Mouse (Mus musculus): Measurements from ENCODE around the gene Drap1. TPM values are rescaled to one million over a fixed set of nuclear protein-coding genes. Genes with fewer than 3 reads are reported as not detected.

The Drap1 gene
- polyA plus RNA-seq, 1 experiment from 2014 or later: 71.5 TPM

- H3K9ac ChIP-seq (replicated peaks): peak overlapping the region; percentile 94
- no peak for ATAC-seq
- peak overlapping the region; percentile 92 for H3K27ac ChIP-seq (ENCODE audit: low read depth)
- WGBS (ENCODE audit: insufficient replicate concordance): 56% methylated on average over 12 of the region's 12 CpGs
- peaks cover 22% of the 10 kb centered on the region for H3K4me1 ChIP-seq (ENCODE audit: insufficient read depth)
- TF ChIP-seq CTCF (IDR thresholded peaks at IDR 0.05; ENCODE audit: low read depth) (no peak), EP300 (IDR thresholded peaks at IDR 0.05; ENCODE audit: low read depth) (no peak)
- H3K9me3 ChIP-seq (ENCODE audit: low read length): no peaks in the 10 kb centered on the region
- no peaks in the 10 kb centered on the region for H3K27me3 ChIP-seq (ENCODE audit: insufficient read depth, low read length)
- H3K4me2 ChIP-seq (ENCODE audit: low read depth, low read length): peak overlapping the region; percentile 97
- peak overlapping the region; percentile 93 for H3K4me3 ChIP-seq (ENCODE audit: low read depth, low read length)
- H3K36me3 ChIP-seq (replicated peaks; ENCODE audit: insufficient read depth, low read length): peaks cover 31% of the 10 kb centered on the region
- DNase-seq: no peak
These were observed 1.2 kb downstream of the Drap1 start for GRCm38 (mm10) chr19:5423561-5423960.

GRCm38 (mm10) chr19:5422895-5423443 is 1.8 kb downstream of the Drap1 start:
- H3K9ac ChIP-seq (replicated peaks): peak overlapping the region; percentile 94; the same call in 1 of the 2 replicates
- no peak overlapping the region for H3K27ac ChIP-seq (ENCODE audit: low read depth)
- peaks cover 22% of the 10 kb centered on the region for H3K4me1 ChIP-seq (ENCODE audit: insufficient read depth)
- H3K27me3 ChIP-seq (ENCODE audit: insufficient read depth, low read length): no peaks in the 10 kb centered on the region
- DNase-seq: no peak
- no peak for TF ChIP-seq CTCF (IDR thresholded peaks at IDR 0.05; ENCODE audit: low read depth)
- no peak for TF ChIP-seq EP300 (IDR thresholded peaks at IDR 0.05; ENCODE audit: low read depth)
- WGBS (ENCODE audit: insufficient replicate concordance): 84% methylated on average over 9 of the region's 9 CpGs
- ATAC-seq: no peak
- no peaks in the 10 kb centered on the region for H3K9me3 ChIP-seq (ENCODE audit: low read length)
- no peak overlapping the region for H3K4me3 ChIP-seq (ENCODE audit: low read depth, low read length)
- H3K4me2 ChIP-seq (ENCODE audit: low read depth, low read length): no peak overlapping the region; the same call in 1 of the 2 replicates
- peaks cover 31% of the 10 kb centered on the region for H3K36me3 ChIP-seq (replicated peaks; ENCODE audit: insufficient read depth, low read length)

DNA sequence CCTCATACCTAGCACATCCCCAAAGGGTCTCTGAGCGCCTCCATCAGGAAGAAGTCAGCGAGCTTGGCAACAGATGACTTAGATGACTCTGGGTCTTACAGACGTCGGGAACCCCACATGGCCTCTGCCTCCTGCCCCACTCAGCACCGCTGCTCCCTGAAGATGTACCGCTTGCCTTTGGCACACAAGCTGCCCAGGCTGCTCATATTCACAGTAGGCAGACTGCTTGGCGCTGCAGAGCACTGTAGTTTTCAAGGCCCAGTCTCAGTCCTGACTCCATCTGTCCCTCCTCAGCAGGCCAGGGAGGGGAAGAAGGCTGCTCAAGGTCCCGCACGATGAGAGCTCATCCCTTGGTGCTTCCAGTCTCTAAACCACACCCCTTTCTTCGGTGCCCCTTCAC is 2.5 kb downstream of the Drap1 start:
- Histone ChIP-seq H3K9ac (replicated peaks) (no peak overlapping the region), H3K4me3 (ENCODE audit: low read depth, low read length) (no peak overlapping the region), H3K27ac (ENCODE audit: low read depth) (no peak overlapping the region), H3K27me3 (ENCODE audit: insufficient read depth, low read length) (no peaks in the 10 kb centered on the region), H3K9me3 (ENCODE audit: low read length) (no peaks in the 10 kb centered on the region), H3K4me2 (ENCODE audit: low read depth, low read length) (no peak overlapping the region), H3K36me3 (replicated peaks; ENCODE audit: insufficient read depth, low read length) (peaks cover 38% of the 10 kb centered on the region), H3K4me1 (ENCODE audit: insufficient read depth) (peaks cover 22% of the 10 kb centered on the region)
- WGBS (ENCODE audit: insufficient replicate concordance): 88% methylated on average over 10 of the region's 10 CpGs
- ATAC-seq (no peak), DNase-seq (no peak)
- TF ChIP-seq EP300 (IDR thresholded peaks at IDR 0.05; ENCODE audit: low read depth) (no peak), CTCF (IDR thresholded peaks at IDR 0.05; ENCODE audit: low read depth) (no peak)

DNA sequence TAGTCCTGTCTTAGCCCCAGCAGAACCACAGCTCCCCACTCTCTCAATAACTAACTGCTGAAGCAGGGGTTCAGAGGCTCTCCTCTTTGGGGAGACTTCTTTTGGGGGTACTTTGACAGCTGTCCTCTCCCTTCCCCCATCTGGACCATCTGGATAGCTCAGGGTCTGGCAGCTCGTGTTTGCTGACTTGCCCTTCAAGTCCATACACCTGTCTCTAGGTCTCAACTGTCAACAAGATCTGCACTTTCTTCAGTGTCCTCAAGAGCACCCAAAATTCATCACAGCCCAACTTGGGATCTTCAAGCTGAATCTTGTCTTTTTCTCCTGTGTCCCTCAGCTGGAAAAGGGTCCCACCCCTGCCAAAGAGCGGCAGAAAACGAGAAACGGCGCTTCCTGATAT is 3.0 kb downstream of the Drap1 start:
- peaks cover 37% of the 10 kb centered on the region for H3K36me3 ChIP-seq (replicated peaks; ENCODE audit: insufficient read depth, low read length)

GRCm38 (mm10) chr19:5420579-5420978 is 4.2 kb downstream of the Drap1 start:
- WGBS (ENCODE audit: insufficient replicate concordance): 78% methylated on average over 6 of the region's 6 CpGs
- Histone ChIP-seq H3K9me3 (ENCODE audit: low read length) (no peaks in the 10 kb centered on the region), H3K27ac (ENCODE audit: low read depth) (no peak overlapping the region), H3K4me2 (ENCODE audit: low read depth, low read length) (no peak overlapping the region), H3K36me3 (replicated peaks; ENCODE audit: insufficient read depth, low read length) (peaks cover 31% of the 10 kb centered on the region), H3K4me1 (ENCODE audit: insufficient read depth) (peaks cover 11% of the 10 kb centered on the region), H3K4me3 (ENCODE audit: low read depth, low read length) (no peak overlapping the region), H3K27me3 (ENCODE audit: insufficient read depth, low read length) (no peaks in the 10 kb centered on the region), H3K9ac (replicated peaks) (no peak overlapping the region)
- DNase-seq: no peak
- no peak for ATAC-seq
- TF ChIP-seq CTCF (IDR thresholded peaks at IDR 0.05; ENCODE audit: low read depth): no peak
- TF ChIP-seq EP300 (IDR thresholded peaks at IDR 0.05; ENCODE audit: low read depth): no peak

More for the DNA sequence above, 3.0 kb downstream of the Drap1 start:
- H3K9me3 ChIP-seq (ENCODE audit: low read length): no peaks in the 10 kb centered on the region
- H3K4me3 ChIP-seq (ENCODE audit: low read depth, low read length): no peak overlapping the region
- no peaks in the 10 kb centered on the region for H3K27me3 ChIP-seq (ENCODE audit: insufficient read depth, low read length)
- no peak overlapping the region for H3K9ac ChIP-seq (replicated peaks)
- TF ChIP-seq EP300 (IDR thresholded peaks at IDR 0.05; ENCODE audit: low read depth): no peak
- no peak for TF ChIP-seq CTCF (IDR thresholded peaks at IDR 0.05; ENCODE audit: low read depth)
- H3K4me2 ChIP-seq (ENCODE audit: low read depth, low read length): no peak overlapping the region
- no peak for ATAC-seq
- no peak for DNase-seq
- peaks cover 19% of the 10 kb centered on the region for H3K4me1 ChIP-seq (ENCODE audit: insufficient read depth)
- H3K27ac ChIP-seq (ENCODE audit: low read depth): no peak overlapping the region
- 83% methylated on average over 5 of the region's 5 CpGs for WGBS (ENCODE audit: insufficient replicate concordance)

DNA sequence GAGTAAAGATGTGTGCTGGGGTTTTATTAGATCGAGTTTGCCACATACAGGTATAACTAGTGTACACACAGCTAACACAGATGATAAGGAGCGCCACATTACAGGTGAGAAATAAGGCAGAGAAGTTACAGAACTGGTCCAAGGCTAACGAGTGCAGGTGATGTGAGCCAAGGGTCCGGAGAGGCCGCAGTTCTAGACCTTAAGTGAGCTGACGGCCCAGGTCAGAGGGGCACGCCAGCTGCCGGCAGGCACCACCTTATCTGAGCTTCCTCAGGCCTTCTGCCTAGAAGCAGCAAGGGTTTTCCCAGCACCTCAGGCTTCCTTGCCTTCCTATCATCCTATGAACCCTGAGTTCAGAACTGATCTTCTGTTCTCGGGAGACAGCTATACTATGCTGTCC is 5.1 kb downstream of the Drap1 start:
- Histone ChIP-seq H3K9me3 (ENCODE audit: low read length) (no peaks in the 10 kb centered on the region), H3K9ac (replicated peaks) (no peak overlapping the region), H3K4me2 (ENCODE audit: low read depth, low read length) (no peak overlapping the region), H3K4me1 (ENCODE audit: insufficient read depth) (peaks cover 11% of the 10 kb centered on the region), H3K27ac (ENCODE audit: low read depth) (no peak overlapping the region), H3K27me3 (ENCODE audit: insufficient read depth, low read length) (no peaks in the 10 kb centered on the region), H3K36me3 (replicated peaks; ENCODE audit: insufficient read depth, low read length) (peaks cover 31% of the 10 kb centered on the region), H3K4me3 (ENCODE audit: low read depth, low read length) (no peak overlapping the region)
- ATAC-seq: no peak
- TF ChIP-seq CTCF (IDR thresholded peaks at IDR 0.05; ENCODE audit: low read depth): no peak
- no peak for DNase-seq
- 73% methylated on average over 9 of the region's 9 CpGs for WGBS (ENCODE audit: insufficient replicate concordance)
